Mouse (Mus musculus) small intestine, adult 2 months (tissue): Measurements from ENCODE around the gene Bahcc1.

Experiments used
- CTCF ChIP-seq: fragments of 200-500 bp; IDR thresholded peaks from 2 replicates; pipeline ENCODE4 v1.5.1; 2012; ENCODE audit warnings: low read depth, mild to moderate bottlenecking, control low read depth, inconsistent platforms, low read length, moderate library complexity, mixed read lengths; ENCODE audit not compliant: insufficient replicate concordance, insufficient read length; ENCODE audit errors: extremely low read depth
- POLR2A ChIP-seq: fragments of 200-500 bp; IDR thresholded peaks from 2 replicates; pipeline ENCODE4 v1.6.1; 2012; ENCODE audit warnings: low read depth, mild to moderate bottlenecking, control low read depth, inconsistent platforms, low read length, moderate library complexity

DNA sequence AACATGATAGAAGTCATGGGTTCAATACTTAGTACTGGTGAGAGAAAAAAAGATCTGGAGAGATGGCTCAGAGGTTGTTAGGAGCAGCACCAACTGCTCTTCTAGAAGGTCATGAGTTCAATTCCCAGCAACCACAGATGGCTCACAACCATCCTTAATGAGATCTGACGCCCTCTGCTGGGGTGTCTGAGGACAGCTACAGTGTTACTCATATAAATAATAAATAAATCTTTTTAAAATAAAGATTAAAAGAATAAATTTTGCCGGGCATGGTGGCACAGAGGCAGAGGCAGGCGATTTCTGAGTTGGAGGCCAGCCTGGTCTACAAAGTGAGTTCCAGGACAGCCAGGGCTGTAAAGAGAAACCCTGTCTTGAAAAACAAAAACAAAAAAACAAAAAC is 106.0 kb downstream of the Bahcc1 start:
- TF ChIP-seq POLR2A = no peak
- TF ChIP-seq CTCF = no peak
